Mouse (Mus musculus) activated CD4-positive, CD25-positive, alpha-beta regulatory T cell, adult 4 months (primary cell): Measurements from ENCODE around the gene Rmnd5a. TPM values are rescaled to one million over a fixed set of nuclear protein-coding genes. Genes with fewer than 3 reads are reported as not detected.

Experiments
- ATAC-seq: one replicate; pipeline ENCODE4 v1.8.0; 2017
- polyA plus RNA-seq, 2 experiments: library from polyadenylated mRNA; unstranded; fragments of 100-300 nt; shearing (Covaris generic); gene quantifications; one replicate each; pipeline ENCODE4 v1.2.1; 2017

Rmnd5a gene
- polyA plus RNA-seq, 2 experiments from 2014 or later = 13.5 to 15.7 TPM

GRCm38 (mm10) chr6:71441251-71441580 is 779 bp upstream of the Rmnd5a start:
- no peak for ATAC-seq

- ATAC-seq = no peak
Observed at GRCm38 (mm10) chr6:71440217-71440491, 283 bp downstream of the Rmnd5a start.

GRCm38 (mm10) chr6:71439506-71440216 is 776 bp downstream of the Rmnd5a start:
- ATAC-seq = no peak

- no peak for ATAC-seq
Observed at GRCm38 (mm10) chr6:71438070-71438469, 2.4 kb downstream of the Rmnd5a start.

GRCm38 (mm10) chr6:71427996-71428725 is 12.3 kb downstream of the Rmnd5a start:
- no peak for ATAC-seq

- no peak for ATAC-seq
Observed at GRCm38 (mm10) chr6:71425681-71426080, 14.8 kb downstream of the Rmnd5a start.

- no peak for ATAC-seq
Observed at GRCm38 (mm10) chr6:71423116-71423515, 17.3 kb downstream of the Rmnd5a start.

GRCm38 (mm10) chr6:71422162-71422561 is 18.3 kb downstream of the Rmnd5a start:
- no peak for ATAC-seq

GRCm38 (mm10) chr6:71420848-71421247 is 19.6 kb downstream of the Rmnd5a start:
- no peak for ATAC-seq

GRCm38 (mm10) chr6:71418874-71419273 is 21.6 kb downstream of the Rmnd5a start:
- ATAC-seq = no peak

- ATAC-seq = no peak
Observed at GRCm38 (mm10) chr6:71415446-71415845, 25.0 kb downstream of the Rmnd5a start.

GRCm38 (mm10) chr6:71414624-71415023 is 25.8 kb downstream of the Rmnd5a start:
- no peak for ATAC-seq

- peak; percentile 36 for ATAC-seq
Observed at GRCm38 (mm10) chr6:71398829-71399609, 41.4 kb downstream of the Rmnd5a start.

GRCm38 (mm10) chr6:71396761-71397160 is 43.7 kb downstream of the Rmnd5a start:
- no peak for ATAC-seq

- ATAC-seq = no peak
Observed at GRCm38 (mm10) chr6:71396016-71396415, 44.4 kb downstream of the Rmnd5a start.

GRCm38 (mm10) chr6:71390496-71390895 is 49.9 kb downstream of the Rmnd5a start:
- ATAC-seq = no peak

- ATAC-seq = peak; percentile 23
Observed at GRCm38 (mm10) chr6:71381654-71382053, 58.8 kb downstream of the Rmnd5a start.

- ATAC-seq = no peak
Observed at GRCm38 (mm10) chr6:71376711-71377110, 63.7 kb downstream of the Rmnd5a start.

GRCm38 (mm10) chr6:71374921-71375320 is 65.5 kb downstream of the Rmnd5a start:
- no peak for ATAC-seq

- ATAC-seq = no peak
Observed at GRCm38 (mm10) chr6:71374311-71374829, 66.1 kb downstream of the Rmnd5a start.

- no peak for ATAC-seq
Observed at GRCm38 (mm10) chr6:71373249-71373775, 67.1 kb downstream of the Rmnd5a start, which contains the start of gene Cd8a. Gene Cd8a, plus strand, starts transcription at chr6:71373427.

- ATAC-seq = no peak
Observed at GRCm38 (mm10) chr6:71372041-71372720, 68.3 kb downstream of the Rmnd5a start.
